Mouse (Mus musculus): ENCODE data around the gene Ccdc33. TPM values are rescaled to one million over a fixed set of nuclear protein-coding genes. Genes with fewer than 3 reads are reported as not detected.

Gene Ccdc33
- polyA plus RNA-seq, 1 experiment from 2014 or later, result 0.16 TPM

DNA sequence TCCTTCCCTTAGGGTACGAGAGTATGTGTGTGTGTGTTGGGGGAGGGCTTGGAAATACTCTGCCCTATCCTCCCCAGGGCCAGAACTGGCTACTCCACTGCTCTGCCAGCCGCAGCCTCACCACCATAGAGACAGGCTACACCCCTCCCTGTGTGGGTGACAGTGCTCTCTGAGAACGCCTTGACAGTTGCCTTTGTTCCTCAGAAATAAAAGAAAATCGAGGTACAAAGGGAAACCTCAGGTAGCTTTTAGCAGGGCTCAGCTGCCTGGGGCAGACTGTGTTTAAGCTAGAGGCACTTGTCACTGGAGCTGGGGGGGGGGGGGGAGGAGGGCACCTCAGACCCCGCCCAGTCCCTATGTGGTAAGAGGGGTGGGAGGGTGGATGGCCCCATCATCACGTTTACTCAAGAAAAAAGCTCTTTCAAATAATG is 6.3 kb downstream of the Ccdc33 start:
- no peak overlapping the region for H3K27ac ChIP-seq (ENCODE audit: low read depth, low read length)
- H3K9ac ChIP-seq (ENCODE audit: low read depth, low read length), result no peak overlapping the region

DNA sequence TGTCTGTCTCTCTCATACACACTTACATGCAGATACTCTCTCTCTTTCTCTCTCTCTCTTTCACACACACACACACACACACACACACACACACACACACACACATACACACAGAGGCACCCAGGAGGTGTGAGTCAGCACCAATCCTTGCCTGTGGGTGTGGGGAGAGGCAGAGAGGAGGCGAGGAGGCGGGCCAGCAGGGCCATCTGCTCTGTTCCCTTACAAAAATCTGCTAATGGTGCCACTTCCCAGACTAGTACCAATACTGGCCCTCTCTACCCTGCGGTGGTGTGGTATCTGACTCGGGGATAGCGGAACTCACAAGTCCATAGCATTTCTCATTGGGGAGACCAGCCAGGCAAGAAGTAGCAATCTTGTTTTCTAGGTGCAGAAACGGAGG is 7.2 kb downstream of the Ccdc33 start:
- 64% methylated on average over 6 of the region's 6 CpGs for WGBS

More for the DNA sequence above, 6.3 kb downstream of the Ccdc33 start:
- ATAC-seq, result no peak
- TF ChIP-seq CTCF (IDR thresholded peaks at IDR 0.05; ENCODE audit: low read depth), result no peak
- Histone ChIP-seq H3K4me3 (ENCODE audit: low read depth, low read length) (no peak overlapping the region), H3K36me3 (ENCODE audit: control insufficient read depth, insufficient read depth) (no peaks in the 10 kb centered on the region), H3K4me2 (replicated peaks; ENCODE audit: low read depth) (no peak overlapping the region), H3K27me3 (replicated peaks; ENCODE audit: control insufficient read depth, insufficient read depth, low read length) (no peaks in the 10 kb centered on the region), H3K9me3 (ENCODE audit: control insufficient read depth) (no peaks in the 10 kb centered on the region), H3K4me1 (replicated peaks; ENCODE audit: control insufficient read depth, insufficient read depth, low read length) (peaks cover 19% of the 10 kb centered on the region)
- 33% methylated on average over 6 of the region's 6 CpGs for WGBS

DNA sequence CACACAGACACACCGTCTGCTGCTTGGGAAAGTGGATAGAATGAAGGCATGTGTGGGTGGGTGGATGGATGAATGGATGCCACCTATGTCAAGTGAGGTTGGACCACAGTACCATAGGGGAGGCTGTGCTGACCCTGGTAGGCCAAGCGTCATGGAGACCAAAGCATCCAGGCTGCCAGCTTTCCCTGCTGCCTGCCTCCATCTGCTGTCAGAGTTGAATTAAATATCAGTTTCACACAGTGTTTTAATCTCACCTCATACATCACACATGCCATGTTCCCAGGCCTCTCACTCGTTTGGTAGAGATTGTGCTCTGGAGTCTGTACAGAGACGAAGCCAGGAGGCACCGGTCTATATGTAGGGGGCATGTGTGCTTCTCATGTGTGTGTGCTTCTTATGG is 7.8 kb downstream of the Ccdc33 start:
- Histone ChIP-seq H3K4me1 (replicated peaks; ENCODE audit: control insufficient read depth, insufficient read depth, low read length) (peaks cover 18% of the 10 kb centered on the region), H3K27ac (ENCODE audit: low read depth, low read length) (no peak overlapping the region), H3K27me3 (replicated peaks; ENCODE audit: control insufficient read depth, insufficient read depth, low read length) (no peaks in the 10 kb centered on the region), H3K4me3 (ENCODE audit: low read depth, low read length) (no peak overlapping the region), H3K36me3 (ENCODE audit: control insufficient read depth, insufficient read depth) (no peaks in the 10 kb centered on the region), H3K9ac (ENCODE audit: low read depth, low read length) (no peak overlapping the region), H3K9me3 (ENCODE audit: control insufficient read depth) (no peaks in the 10 kb centered on the region), H3K4me2 (replicated peaks; ENCODE audit: low read depth) (no peak overlapping the region)
- 81% methylated on average over 5 of the region's 5 CpGs for WGBS
- no peak for TF ChIP-seq CTCF (IDR thresholded peaks at IDR 0.05; ENCODE audit: low read depth)
- no peak for ATAC-seq

More for the DNA sequence above, 7.2 kb downstream of the Ccdc33 start:
- Histone ChIP-seq H3K36me3 (ENCODE audit: control insufficient read depth, insufficient read depth) (no peaks in the 10 kb centered on the region), H3K4me3 (ENCODE audit: low read depth, low read length) (no peak overlapping the region), H3K9ac (ENCODE audit: low read depth, low read length) (no peak overlapping the region), H3K4me2 (replicated peaks; ENCODE audit: low read depth) (no peak overlapping the region), H3K27ac (ENCODE audit: low read depth, low read length) (no peak overlapping the region), H3K27me3 (replicated peaks; ENCODE audit: control insufficient read depth, insufficient read depth, low read length) (no peaks in the 10 kb centered on the region), H3K9me3 (ENCODE audit: control insufficient read depth) (no peaks in the 10 kb centered on the region), H3K4me1 (replicated peaks; ENCODE audit: control insufficient read depth, insufficient read depth, low read length) (peaks cover 19% of the 10 kb centered on the region)
- ATAC-seq, result no peak
- TF ChIP-seq CTCF (IDR thresholded peaks at IDR 0.05; ENCODE audit: low read depth), result no peak

DNA sequence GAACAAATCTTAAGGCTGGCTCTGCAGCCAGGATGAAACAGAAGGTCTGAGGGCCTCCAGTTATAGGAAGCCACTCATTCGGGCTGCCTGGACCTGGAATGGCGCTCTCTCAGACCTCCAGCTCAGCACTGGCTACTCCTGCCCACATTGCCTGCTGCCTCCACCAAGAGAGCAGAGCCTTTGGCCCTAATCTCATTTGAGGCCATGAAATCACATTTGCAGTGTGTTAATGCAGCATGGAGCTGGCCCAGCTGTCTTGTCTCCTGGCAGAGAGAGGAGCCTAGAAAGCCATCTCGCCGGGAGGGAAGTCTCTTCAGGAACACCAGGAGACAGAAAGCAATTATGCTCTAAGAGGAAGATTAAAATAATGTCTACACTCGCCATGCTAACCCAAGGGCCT is 11.1 kb downstream of the Ccdc33 start:
- H3K36me3 ChIP-seq (ENCODE audit: control insufficient read depth, insufficient read depth), result no peaks in the 10 kb centered on the region
- no peak for TF ChIP-seq CTCF (IDR thresholded peaks at IDR 0.05; ENCODE audit: low read depth)
- ATAC-seq, result no peak
- H3K9me3 ChIP-seq (ENCODE audit: control insufficient read depth), result no peaks in the 10 kb centered on the region
- no peak overlapping the region for H3K4me2 ChIP-seq (replicated peaks; ENCODE audit: low read depth)
- no peaks in the 10 kb centered on the region for H3K4me1 ChIP-seq (replicated peaks; ENCODE audit: control insufficient read depth, insufficient read depth, low read length)
- 62% methylated on average over 5 of the region's 5 CpGs for WGBS
- no peak overlapping the region for H3K27ac ChIP-seq (ENCODE audit: low read depth, low read length)
- H3K9ac ChIP-seq (ENCODE audit: low read depth, low read length), result no peak overlapping the region
- H3K27me3 ChIP-seq (replicated peaks; ENCODE audit: control insufficient read depth, insufficient read depth, low read length), result no peaks in the 10 kb centered on the region
- H3K4me3 ChIP-seq (ENCODE audit: low read depth, low read length), result no peak overlapping the region

DNA sequence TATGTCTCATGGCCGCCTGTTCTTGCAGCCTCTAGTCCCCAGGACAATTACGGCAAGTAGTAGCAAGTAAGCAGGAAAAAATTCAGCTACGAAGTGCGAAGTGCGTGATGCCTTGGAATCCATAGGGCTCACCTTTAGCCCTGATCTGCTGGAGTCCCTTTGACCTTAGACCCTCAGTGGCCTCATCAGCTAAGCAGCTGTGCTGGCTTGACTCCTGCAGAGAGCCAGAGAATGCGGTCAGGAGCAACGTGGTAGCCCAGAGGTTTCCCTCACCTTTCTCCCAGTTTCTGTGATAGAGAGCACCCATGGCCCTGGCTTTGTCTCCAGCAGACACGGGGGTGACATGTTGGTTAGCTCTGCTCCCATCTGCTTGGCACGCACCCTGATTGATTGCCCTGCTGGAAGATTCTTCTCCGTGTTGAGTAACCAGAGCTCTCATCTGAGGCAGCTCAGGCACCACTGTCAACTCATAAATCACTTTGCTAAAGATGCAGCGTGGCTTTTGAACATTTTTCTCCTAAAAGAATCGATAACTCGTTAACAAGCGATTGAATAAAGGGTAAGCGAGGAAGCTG is 12.9 kb downstream of the Ccdc33 start:
- Histone ChIP-seq H3K4me3 (ENCODE audit: low read depth, low read length) (no peak overlapping the region), H3K9ac (ENCODE audit: low read depth, low read length) (no peak overlapping the region), H3K4me1 (replicated peaks; ENCODE audit: control insufficient read depth, insufficient read depth, low read length) (no peaks in the 10 kb centered on the region), H3K36me3 (ENCODE audit: control insufficient read depth, insufficient read depth) (no peaks in the 10 kb centered on the region), H3K9me3 (ENCODE audit: control insufficient read depth) (no peaks in the 10 kb centered on the region), H3K27me3 (replicated peaks; ENCODE audit: control insufficient read depth, insufficient read depth, low read length) (no peaks in the 10 kb centered on the region), H3K27ac (ENCODE audit: low read depth, low read length) (no peak overlapping the region), H3K4me2 (replicated peaks; ENCODE audit: low read depth) (no peak overlapping the region)
- WGBS, result 44% methylated on average over 15 of the region's 15 CpGs
- no peak for TF ChIP-seq CTCF (IDR thresholded peaks at IDR 0.05; ENCODE audit: low read depth)
- peak; percentile 16; the same call in 1 of the 2 replicates for ATAC-seq

DNA sequence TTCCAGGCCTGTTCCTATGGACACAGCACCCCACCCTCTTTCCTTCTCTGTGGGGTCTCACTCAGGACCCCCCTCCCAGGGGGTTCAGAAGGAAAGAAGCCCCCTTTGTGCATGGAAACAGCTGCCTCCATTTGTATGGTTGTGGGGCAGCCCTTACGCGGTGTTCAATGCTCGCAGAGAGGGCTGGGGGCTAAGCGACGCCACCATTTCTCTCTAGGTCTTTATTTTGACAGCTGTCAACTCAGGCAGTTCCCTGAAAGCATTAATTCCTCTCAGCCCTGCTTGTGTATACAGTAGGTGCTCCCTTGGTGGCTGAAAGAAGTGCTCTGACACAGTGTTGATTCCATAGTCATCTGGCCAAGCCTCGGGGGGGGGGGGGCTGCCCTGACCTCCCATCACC is 15.0 kb downstream of the Ccdc33 start:
- H3K9ac ChIP-seq (ENCODE audit: low read depth, low read length), result no peak overlapping the region
- no peak overlapping the region for H3K4me3 ChIP-seq (ENCODE audit: low read depth, low read length)
- H3K36me3 ChIP-seq (ENCODE audit: control insufficient read depth, insufficient read depth), result no peaks in the 10 kb centered on the region
- no peak overlapping the region for H3K27ac ChIP-seq (ENCODE audit: low read depth, low read length)
- H3K4me2 ChIP-seq (replicated peaks; ENCODE audit: low read depth), result no peak overlapping the region
- no peak for ATAC-seq
- H3K4me1 ChIP-seq (replicated peaks; ENCODE audit: control insufficient read depth, insufficient read depth, low read length), result no peaks in the 10 kb centered on the region
- no peaks in the 10 kb centered on the region for H3K27me3 ChIP-seq (replicated peaks; ENCODE audit: control insufficient read depth, insufficient read depth, low read length)
- no peak for TF ChIP-seq CTCF (IDR thresholded peaks at IDR 0.05; ENCODE audit: low read depth)
- WGBS, result 79% methylated on average over 6 of the region's 6 CpGs
- no peaks in the 10 kb centered on the region for H3K9me3 ChIP-seq (ENCODE audit: control insufficient read depth)

DNA sequence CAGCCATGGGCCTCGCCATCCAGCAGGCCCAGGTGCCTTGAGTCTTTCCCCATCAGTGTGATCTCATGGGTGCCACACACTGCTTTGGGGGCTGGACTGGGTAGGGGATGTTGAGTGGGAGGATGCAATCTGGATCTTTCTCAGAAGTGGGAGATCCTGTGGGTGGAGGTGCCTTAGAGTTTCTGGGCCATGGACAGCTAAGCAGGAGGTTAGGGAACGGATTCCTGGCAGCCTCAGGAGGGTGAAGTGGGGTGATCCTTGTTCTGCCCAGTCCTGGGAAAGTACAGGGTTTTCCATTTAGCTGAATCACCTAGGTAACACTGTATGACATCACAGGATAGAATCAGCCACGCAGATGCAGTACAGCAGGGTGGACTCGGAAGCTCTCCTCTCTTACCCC is 16.6 kb downstream of the Ccdc33 start:
- Histone ChIP-seq H3K27me3 (replicated peaks; ENCODE audit: control insufficient read depth, insufficient read depth, low read length) (no peaks in the 10 kb centered on the region), H3K27ac (ENCODE audit: low read depth, low read length) (no peak overlapping the region), H3K36me3 (ENCODE audit: control insufficient read depth, insufficient read depth) (no peaks in the 10 kb centered on the region), H3K4me2 (replicated peaks; ENCODE audit: low read depth) (no peak overlapping the region), H3K9me3 (ENCODE audit: control insufficient read depth) (no peaks in the 10 kb centered on the region), H3K4me1 (replicated peaks; ENCODE audit: control insufficient read depth, insufficient read depth, low read length) (no peaks in the 10 kb centered on the region), H3K9ac (ENCODE audit: low read depth, low read length) (no peak overlapping the region), H3K4me3 (ENCODE audit: low read depth, low read length) (no peak overlapping the region)
- no peak for ATAC-seq
- 71% methylated on average over 4 of the region's 4 CpGs for WGBS
- TF ChIP-seq CTCF (IDR thresholded peaks at IDR 0.05; ENCODE audit: low read depth), result no peak
